Mouse (Mus musculus): ENCODE measurements around the gene Pnma1. TPM values are rescaled to one million over a fixed set of nuclear protein-coding genes. Genes with fewer than 3 reads are reported as not detected.

The Pnma1 gene
- total RNA-seq (2023), result 2.7 and 7.8 TPM in 2 replicates

GRCm38 (mm10) chr12:84147954-84148621 is at the start of gene Pnma1:
Pnma1 (minus strand) TSS chr12:84148489.

GRCm38 (mm10) chr12:84114153-84114994 is 33.9 kb downstream of the Pnma1 start, which contains the start of gene Dnal1:
Dnal1 (plus strand) TSS chr12:84114366.

DNA sequence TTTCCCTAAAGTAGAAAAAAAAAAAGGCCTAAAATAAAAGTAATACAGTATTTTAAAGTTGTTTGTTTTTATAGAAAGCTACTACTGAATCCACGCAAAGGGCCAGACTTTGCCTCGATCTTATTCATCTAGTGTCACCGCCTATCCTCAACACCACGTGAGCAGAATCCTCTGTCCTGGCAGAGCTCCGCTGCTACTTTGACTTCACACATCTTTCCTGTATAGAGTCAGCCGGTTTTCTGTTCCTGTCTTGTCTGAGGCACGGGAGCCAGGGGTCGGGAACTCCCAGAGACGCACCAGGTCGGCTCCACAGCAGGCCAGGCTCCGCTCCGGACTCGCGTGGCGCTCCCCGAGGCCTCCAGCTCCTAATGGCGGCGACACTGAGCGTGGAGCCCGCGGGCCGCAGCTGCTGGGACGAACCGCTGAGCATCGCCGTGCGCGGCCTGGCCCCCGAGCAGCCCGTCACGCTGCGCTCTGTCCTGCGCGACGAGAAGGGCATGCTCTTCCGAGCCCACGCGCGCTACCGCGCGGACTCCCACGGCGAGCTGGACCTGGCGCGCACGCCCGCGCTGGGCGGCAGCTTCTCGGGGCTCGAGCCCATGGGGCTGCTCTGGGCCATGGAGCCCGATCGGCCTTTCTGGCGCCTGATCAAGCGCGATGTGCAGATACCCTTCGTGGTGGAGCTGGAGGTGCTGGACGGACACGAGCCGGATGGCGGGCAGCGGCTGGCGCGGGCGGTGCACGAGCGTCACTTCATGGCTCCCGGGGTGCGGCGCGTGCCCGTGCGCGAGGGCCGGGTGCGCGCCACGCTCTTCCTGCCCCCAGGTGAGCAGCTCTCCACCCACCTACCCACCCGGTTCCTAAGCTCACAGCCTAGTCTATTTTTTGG is 47.4 kb downstream of the Pnma1 start, which contains the start of gene Acot6:
Gene Acot6 (plus strand): TSS at position 51 of the 889 bp plus-strand sequence.

Other genes starting within 250 kb of the Pnma1 start
- gene Numb, start 226.6 kb downstream of the Pnma1 start, total RNA-seq (2023), result 128 and 146 TPM in 2 replicates
- gene Riox1, start 197.9 kb downstream of the Pnma1 start, total RNA-seq (2023), result 38.5 and 50.5 TPM in 2 replicates
- not detected in 2 replicates for gene Heatr4, start 163.6 kb downstream of the Pnma1 start, total RNA-seq (2023)
- gene Acot2, start 160.6 kb downstream of the Pnma1 start, total RNA-seq (2023), result 4.6 and 5.4 TPM in 2 replicates
- gene Acot1, start 139.0 kb downstream of the Pnma1 start, total RNA-seq (2023), result 10.6 and 15.6 TPM in 2 replicates
- 0.16 TPM in 1 of 2 replicates, not detected in the other for gene Acot4, start 110.1 kb downstream of the Pnma1 start, total RNA-seq (2023)
- not detected in 2 replicates for gene Gm49366, start 109.6 kb downstream of the Pnma1 start, total RNA-seq (2023)
- gene Acot3, start 96.3 kb downstream of the Pnma1 start, total RNA-seq (2023), result not detected in 2 replicates
- not detected in 2 replicates for gene Acot5, start 79.2 kb downstream of the Pnma1 start, total RNA-seq (2023)
- 0.34 TPM in 1 of 2 replicates, not detected in the other for gene Acot6, start 47.8 kb downstream of the Pnma1 start, total RNA-seq (2023)
- gene Dnal1, start 34.1 kb downstream of the Pnma1 start, total RNA-seq (2023), result 0.57 TPM in 1 of 2 replicates, not detected in the other
- gene Elmsan1, start 70.4 kb upstream of the Pnma1 start, total RNA-seq (2023), result 88.6 and 151 TPM in 2 replicates
- 11.8 and 12.6 TPM in 2 replicates for gene Ptgr2, start 136.7 kb upstream of the Pnma1 start, total RNA-seq (2023)
- 24.6 and 42.9 TPM in 2 replicates for gene Zfp410, start 168.4 kb upstream of the Pnma1 start, total RNA-seq (2023)
- 14.8 and 17.9 TPM in 2 replicates for gene Coq6, start 213.2 kb upstream of the Pnma1 start, total RNA-seq (2023)
- 0.43 and 0.60 TPM in 2 replicates for gene Fam161b, start 213.3 kb upstream of the Pnma1 start, total RNA-seq (2023)

Measured in neutrophil, adult 65 days (primary cell).